Mouse (Mus musculus): Measurements from ENCODE around the gene Ipp.

The Ipp gene

DNA sequence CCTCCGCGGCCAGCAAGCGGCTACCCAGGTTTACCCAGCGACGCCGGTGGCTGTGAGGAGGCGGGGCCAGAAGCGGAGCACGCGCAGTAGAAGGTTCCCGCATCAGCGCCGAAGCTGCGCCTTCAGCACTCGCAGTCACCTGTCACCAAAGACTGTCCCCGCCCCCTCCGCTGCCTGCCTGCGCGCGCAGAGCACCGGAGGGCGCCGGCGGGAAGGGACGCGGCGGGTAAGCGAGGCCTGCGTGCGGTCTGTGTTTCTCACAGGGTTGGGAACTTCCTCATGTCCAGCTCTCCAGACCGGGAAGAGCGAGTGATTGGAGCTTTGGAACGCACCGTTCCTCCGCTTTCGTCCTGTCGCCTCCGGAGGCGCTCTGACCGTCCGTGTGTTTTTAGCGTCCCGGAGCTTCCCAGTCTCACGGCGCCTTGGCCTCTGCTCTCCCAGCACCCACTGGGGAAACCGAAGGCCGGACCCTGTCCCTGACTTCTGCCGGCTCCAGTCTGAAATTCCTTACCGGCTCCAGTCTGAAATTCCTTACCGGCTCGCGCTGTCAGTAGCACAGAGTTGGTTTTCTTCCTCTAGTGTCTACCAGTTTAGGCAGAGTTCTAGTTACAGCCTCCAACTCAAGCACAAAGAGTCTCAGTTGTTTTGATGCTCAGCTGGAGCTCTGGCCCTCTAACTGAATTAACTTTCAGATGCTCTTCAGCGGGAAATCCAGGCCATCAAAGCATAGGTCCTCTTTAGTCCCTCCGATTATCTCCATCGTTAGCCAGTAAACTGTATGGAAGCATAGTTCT is at the start of gene Ipp:
Ipp (plus strand) TSS at position 125 of the 794 bp plus-strand sequence.
- DNase-seq, result peak; percentile 97

DNA sequence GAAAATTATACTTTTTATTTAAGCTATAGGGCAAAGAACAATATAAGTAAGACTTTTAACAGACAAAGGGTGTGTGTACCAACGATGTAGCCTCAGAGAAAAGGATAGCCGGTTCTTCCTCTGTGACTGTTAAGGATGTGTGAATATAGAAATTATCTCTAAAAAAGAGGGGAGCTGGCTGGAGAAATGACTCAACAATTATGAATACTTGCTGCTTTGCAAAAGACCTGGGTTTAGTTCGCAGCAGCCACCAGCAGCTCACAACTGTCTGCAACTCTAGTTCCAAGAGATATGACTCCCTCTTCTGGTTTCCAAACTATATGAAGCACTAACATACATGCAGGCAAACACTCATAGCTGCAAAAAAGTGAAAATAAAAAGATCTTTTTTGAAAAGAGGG is 45.4 kb upstream of the Ipp start:
- DNase-seq, result no peak

DNA sequence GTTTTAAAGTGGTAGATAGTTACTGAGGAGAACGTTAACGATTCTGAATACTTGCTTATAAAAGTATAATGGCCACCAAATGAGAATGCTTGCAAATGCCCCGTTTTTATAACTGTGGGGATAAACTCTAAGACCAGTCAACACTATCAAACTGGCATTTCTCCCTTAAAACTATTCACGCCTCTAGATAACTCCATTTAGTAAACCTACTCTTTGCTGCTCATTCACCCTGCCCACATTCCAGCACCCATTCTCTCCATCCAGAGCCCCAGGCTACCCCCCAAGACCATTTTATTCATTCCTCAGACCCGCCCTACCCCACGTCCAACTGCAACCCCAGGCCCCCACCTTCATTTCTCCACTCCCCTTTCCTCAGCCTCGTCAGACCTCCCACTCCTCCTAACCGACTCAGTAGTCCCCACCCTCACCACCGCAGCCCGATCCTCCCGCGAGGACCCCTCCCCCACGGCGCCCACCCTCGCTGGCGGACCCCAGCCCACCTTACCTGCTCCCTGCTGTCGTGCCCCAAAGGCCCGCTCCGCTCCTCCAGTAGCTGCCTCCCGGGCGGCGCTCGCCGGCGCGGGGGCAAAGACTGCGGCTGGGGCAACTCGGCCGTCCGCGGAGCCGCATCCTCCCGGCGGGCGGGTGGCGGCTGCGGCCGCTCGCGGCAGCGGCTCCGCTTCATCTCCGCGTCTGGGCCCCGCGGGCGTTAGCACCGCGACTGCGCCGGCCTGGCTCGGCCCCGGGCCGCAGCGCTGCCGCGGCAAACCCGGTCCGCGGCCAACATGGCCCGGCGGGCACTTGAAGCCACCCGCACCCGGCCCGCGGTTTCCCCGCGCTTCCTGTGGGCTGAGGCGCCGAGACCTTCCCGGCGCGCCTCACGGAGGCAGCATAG is 43.9 kb upstream of the Ipp start:
- DNase-seq, result peak; percentile 70

DNA sequence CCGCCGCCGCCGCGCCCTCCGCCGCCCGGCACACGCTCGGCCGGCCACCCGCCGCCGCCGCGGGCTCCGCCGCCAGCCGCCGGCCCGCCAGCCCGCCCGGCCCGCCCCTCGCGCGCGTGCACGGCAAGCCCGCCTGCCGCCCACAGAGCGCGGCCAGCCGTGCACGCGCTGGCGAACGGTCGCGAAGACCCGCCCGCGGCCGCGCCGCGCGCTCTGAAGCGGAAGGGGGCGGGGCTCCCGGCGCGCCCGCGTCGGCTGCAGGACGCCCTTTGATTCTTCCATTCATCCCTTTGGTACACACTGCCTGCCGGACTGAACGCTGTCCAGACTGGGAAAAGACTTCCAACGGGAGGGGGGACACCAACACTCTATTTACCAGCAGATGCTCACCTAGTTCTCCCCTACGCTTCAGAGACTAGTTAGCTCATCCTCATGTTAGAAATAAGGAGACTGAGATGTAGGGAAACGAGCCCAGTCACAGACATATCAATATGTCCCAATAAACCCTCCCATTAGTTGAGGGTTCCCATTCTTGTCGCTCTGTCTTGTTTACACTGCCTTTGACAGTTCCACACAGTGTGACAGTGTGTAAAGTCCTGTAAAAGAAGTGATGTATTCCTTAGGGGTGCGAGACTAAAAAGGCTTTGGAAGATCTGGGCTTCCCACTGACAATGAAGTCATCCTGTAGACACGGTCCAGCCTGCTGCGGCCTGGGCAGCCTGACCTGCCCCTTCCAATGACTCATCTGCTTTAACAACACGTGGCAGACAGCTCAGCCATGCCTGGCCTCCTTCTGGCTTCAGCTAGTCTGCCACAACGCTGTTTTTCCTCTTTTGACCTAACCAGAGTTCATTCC is 43.0 kb upstream of the Ipp start, which contains the start of gene Mast2:
Mast2 (minus strand) TSS at position 58 of the 856 bp plus-strand sequence.
- peak; percentile 89 for DNase-seq

DNA sequence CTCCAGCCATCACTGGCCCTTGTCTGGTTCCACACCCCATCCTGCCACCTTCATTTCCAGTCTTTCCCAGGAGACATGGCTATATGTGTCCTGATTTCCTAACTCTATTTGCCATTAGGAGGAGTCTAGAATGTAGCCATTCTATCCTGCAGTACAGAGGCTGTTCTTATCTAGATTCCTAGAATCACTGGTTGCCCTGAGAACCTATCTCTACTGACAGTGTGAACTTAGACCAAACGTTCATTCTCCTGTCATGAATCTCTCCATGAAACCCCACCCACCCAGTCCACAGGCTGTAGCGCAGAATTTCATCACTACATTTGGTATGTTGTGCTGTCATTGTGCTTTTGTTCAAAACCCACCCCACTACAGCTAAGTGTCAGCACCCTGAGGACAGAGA is 26.0 kb upstream of the Ipp start:
- no peak for DNase-seq

DNA sequence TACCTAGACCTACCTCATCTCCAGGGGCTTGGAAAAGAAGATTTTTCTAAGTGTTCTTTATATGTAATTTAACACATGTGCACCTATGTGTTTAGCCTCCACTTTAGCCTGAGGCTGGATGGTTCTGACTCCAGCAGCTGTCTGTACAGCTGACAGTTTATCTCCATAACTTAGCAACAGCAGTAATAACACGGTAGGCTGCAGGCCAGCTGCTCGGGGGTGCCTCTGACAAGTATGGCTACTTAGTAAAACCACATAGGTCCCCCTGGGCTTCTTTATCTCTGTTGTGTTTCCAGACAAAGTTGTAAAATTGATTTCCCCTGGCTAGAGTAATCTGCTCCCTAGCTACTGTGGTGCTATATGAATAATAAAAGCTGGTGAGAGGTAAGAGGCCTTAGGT is 23.9 kb upstream of the Ipp start:
- DNase-seq, result no peak

DNA sequence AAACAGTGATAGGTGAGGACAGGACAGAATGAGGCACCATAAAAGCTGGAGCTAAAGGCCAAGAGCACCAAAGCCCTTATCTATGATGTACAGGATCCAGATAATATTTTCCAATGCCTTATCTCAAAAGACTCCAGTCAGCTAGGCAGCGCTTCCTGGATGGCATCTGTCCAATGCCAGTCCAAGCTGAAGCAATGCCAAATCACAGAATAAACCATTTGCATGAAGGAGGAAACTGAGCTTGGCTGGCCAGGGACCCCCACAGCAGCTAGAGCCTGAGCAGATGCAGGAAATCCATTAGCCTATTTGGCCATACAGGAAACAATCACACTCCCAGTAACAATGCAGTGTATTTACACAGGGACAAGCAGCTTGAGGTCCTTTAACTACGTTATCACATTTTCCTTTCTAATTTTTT is 16.2 kb upstream of the Ipp start:
- no peak for DNase-seq

DNA sequence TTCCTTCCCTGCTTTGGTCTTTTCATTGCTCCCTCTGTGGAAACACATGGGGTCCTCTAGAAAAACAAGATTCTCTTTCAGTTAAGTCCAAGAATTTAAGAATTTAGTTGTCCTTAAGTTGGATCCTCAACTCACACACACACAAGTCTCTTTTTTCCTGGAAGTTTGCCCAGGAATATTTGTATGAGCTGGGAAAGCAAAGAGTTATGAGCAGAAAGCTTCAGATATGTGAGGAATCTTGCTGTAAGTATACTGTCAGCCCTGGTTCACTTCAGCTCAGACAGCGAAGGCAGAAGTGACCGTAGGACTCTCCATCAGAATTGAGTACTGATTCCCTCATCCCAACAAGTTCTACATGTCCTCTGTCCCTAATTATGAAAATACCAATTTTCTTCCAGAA is 15.5 kb upstream of the Ipp start:
- no peak for DNase-seq

DNA sequence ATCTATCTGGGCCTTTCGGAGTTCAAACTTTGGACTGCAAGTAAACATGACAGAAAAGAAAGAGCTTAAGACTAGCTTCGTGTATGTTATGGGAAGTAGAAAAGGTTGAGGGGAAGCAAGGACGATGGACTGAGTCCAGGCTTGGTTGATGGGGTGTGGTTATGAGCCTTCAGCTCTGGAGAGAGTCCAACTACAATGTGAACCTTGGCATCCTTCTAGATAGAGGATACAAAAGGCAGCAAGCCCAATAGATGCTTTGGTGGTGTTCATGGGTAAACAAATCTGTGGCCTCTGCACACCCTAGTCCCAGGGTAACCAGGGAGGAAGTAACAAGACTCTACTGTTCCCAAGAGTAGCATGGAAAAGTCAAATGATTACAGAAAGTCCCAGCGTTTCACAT is 14.9 kb upstream of the Ipp start:
- DNase-seq, result no peak

DNA sequence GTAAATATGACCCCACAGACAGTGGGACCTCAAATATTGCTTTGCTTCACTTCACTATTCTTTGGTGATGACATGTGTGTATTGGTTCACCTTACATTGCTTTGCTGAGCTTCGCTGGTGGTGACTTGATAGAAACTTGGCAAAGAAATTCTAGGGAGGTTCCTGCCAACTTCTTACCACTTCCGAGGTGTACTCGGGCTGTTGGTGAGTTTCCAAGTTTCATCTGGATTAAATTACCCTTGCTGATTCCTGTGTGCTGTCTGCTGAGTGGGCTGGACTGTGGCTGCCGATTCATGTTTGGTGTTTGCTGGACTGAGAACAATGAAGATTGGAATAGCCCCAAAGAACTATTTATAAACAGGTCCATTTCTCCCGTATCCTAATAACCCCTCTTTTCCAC is 13.7 kb upstream of the Ipp start:
- DNase-seq, result no peak

DNA sequence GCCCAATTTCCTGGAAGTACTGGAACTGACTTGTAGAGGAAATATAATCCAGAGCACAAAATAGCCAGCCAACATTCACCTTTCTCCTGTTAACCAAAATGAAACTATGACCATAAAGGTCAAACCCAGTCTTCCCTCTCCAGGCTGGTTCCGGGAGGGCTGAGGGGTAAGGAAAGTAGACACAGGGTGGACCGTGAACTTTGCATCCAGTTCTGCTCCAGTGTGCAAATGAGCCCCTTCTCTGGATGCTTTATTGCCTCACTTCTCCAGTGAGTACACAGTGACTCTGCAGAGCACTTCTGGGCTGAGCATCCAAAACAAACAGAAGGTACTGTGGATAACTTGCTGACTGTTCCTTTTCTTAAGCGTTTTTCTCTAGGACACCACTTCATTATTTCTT is 7.4 kb upstream of the Ipp start:
- no peak for DNase-seq

DNA sequence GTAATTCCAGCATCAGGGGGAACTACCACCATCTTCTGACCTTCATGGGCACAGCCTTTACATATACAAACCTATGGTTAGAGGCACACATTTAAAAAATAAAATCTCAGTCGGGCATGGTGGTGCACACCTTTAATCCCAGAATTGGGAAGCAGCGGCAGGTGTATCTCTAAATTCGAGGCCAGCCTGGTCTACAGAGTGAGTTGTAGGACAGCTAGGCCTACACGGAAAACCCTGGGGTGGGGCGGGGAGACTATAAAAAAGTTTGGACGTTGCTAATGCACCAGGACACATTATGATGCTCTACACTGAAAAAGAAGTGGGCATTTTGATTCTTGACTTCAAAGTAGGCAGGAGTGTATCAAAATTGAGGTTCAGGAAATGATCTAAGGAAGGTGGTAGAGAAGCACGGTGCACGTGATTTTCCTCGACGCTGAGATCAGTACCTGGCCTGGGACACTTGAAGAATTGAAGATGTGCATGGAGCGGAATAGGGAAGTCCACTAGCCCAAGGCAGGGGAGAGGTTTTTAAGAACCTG is 394 bp upstream of the Ipp start:
- no peak for DNase-seq

DNA sequence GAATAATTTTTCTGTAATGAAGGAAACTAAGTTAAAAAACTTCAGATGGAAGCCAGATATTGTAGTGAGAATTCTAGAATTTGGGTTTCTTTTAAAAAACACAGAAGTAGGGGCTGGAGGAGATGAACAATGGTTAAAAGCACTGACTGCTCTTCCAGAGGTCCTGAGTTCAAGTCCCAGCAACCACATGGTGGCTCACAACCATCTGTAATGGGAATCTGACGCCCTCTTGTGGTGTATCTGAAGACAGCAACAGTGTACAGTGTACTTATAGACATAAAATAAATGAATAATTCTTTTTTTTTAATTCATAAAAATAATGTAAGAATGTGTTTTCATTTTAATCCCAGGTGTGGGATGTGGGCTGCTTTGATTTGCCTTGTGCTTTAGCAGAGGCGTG is 23.8 kb downstream of the Ipp start:
- DNase-seq, result no peak

DNA sequence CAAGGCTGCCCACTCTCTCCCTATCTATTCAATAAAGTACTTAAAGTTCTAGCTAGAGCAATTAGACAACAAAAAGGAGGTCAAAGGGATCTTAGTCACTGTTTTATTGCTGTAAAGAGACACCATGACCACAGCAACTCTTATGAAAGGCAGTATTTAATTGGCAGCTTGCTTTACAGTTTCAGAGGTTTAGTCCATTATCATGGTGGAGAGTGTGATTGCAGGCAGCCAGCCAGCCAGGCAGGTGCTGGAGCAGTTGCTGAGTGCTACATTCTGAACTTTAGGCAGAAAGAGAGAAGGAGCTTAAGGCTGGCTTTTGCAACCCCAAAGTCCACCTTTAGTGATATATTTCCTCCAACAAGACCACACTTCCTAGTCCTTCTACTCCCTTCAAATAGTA is 29.0 kb downstream of the Ipp start:
- DNase-seq, result no peak

DNA sequence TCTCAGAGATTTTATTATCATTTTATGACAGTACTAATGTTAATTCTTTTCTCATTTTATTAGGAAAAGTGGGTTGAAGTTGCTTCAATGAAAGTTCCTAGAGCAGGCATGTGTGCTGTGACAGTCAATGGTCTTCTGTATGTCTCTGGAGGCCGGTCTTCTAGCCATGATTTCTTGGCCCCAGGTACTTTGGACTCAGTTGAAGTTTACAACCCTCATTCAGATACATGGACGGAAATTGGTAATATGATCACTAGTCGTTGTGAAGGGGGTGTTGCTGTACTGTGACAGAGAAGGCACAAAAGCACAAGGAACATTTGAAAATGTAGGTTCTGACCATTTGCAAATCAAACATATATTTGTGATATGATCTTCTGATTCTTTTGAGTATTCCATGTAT is 30.4 kb downstream of the Ipp start:
- no peak for DNase-seq

DNA sequence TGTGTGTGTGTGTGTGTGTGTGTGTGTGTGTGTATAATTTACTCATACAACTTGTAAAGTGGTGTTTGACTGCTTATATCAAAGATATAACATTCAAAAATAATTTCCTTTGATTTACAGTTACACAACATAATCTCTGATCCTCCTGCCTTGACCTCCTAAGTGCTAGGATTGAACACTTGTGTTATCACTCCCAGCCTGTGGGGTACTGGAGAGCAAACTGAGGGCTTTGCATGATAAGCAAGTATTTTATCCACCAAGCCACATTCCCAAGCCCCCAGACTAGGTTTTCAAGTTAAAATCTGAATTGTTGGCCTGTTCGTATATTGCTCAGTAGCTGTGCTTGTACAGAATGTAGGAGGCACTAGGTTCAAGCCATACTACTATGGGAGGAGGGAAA is 43.1 kb downstream of the Ipp start:
- no peak for DNase-seq

DNA sequence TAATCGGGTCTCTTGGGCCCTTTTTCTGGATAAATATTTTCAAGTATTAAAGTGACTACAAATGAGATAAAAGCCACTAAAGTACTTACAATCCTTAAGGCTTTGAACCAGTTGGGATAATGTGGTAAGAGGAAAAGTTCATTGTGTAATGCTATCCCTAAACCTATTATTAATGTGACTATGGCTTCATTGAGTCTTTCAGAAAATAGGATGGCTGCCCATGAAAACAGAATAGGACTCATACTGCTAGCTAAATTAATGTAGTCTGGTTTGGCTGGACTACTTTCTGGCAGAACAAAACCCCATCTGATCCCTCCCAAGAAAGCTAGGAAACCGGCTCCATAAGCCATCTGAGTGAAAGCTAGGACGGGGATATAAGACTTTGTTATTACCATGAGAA is 45.7 kb downstream of the Ipp start:
- DNase-seq, result no peak

DNA sequence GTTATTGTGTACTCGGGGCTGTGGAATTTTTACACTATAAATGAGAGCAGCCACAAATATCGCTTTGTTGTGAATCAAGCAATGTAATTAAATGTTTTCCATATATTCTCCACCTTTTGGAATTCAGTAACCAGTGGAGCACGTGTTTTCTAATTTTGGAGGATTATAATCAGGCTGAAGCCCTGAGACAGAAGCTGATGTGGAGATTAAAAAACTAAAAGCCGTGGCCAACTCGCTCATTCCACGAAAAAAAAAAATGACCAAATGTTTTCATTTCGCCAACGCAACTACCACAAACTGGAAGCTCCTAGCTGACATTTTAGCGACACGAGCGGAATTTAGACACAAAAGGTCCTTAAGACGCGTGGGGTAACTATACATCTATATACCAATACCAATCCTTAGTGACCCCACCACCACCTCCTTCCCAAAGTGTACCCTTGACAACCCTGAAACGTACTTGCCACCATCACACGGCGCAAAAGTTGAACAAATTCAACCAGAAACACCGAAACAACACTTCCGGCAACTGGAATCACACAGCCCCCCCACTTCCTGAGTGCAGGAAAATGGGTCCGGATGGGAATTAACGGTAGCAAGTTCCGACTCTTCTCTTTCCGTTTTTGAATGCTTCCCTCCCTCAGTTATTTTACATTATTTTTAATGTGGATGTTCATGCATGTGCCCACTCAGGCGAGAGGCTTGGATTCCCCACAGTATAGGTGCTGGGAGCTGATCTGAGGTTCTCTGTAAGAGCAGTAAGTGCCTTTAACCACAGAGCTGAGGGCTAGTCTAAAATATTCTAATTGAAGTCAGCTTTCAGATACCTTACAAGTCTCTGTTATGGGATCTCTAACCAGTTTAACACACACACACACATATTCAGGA is 48.3 kb downstream of the Ipp start, which contains the start of gene Tmem69:
Tmem69 (minus strand) TSS at position 524 of the 888 bp plus-strand sequence.
- peak; percentile 77 for DNase-seq

DNA sequence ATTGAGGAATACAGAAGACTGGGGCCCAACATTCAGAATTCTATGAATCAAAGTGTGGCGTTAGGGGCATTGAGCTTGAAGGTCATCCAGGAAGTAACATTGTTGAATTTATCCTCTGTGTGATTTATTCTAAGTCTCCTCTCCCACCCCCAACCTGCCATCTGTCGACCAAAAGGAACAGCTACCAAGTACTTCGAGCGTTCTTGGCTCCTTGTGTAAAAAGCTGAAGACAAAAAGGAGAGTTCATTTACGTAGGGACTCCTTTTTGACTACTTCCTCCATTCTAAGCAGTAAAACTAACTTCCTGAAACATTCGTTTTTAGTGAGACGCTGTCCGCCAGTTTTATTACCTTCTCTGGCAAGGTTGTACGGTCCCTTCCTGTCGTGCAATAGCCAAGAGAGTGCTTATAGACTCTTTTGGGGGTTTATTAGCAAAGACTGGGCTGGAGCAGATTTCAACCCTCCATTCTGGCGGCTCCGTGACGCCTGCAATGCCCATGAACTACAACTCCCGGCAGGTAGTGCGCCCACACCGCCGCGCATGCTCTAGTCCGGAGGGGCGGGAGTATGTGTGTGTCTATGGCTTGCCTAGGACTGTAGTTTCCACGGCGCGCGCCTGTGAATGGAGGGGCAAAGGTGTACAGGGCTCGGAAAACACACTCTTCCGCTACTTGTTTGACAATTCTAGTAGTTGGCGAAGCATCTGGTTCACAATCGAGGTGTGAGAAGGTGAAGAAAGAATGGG is 49.4 kb downstream of the Ipp start:
- DNase-seq, result peak; percentile 95

DNA sequence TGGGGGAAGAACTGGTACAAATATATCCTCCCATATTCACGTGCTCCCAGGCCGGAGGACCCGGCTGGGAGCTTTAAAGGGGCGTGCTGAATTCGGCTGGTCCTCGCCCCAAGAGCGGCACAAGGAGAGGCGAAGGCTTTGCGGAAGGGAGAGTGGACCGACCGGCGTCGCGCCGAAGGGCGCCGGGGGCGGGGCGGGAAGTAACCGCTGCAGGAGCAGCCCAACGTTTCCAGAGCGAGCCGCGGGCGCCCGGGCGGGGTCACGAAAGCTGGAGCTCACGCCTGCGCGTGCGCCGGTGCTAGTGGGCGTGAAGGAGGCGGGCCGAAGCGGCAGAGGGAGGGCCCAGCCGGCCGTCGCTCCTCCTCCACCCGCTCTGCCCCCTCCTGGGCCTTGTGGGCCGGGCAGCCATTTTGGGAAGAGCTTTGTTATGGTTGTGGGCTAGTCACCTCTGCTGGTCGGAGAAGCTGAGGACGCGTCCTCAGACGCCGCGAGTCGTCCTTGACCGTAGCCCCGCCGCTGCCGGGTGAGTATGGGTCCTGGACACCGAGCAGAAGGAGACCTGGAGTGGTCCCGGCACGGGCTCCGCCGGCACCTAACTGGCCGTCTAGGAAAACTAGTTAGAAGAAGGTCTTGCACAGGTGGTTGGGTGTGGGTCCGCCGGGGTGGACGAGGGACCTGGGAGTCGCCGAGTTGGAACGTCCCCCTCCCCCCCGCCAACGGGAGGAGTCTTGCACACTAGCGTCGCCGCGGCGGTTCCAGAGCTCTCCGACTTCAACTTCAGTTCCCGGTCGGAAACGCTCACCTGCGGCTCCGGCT is 50.2 kb downstream of the Ipp start, which contains the start of gene Gpbp1l1:
Gpbp1l1 (plus strand) TSS at position 353 of the 816 bp plus-strand sequence.
- peak; percentile 98 for DNase-seq

All from cerebellum, adult 9-11 months (tissue).